Mouse (Mus musculus): ENCODE results near the gene Gm28044. TPM values are rescaled to one million over a fixed set of nuclear protein-coding genes. Genes with fewer than 3 reads are reported as not detected.

Gm28044 gene
- 1 to 10 TPM in 1 of 2 experiments, not detected in 1; 2.5 TPM for total RNA-seq (2023)

DNA sequence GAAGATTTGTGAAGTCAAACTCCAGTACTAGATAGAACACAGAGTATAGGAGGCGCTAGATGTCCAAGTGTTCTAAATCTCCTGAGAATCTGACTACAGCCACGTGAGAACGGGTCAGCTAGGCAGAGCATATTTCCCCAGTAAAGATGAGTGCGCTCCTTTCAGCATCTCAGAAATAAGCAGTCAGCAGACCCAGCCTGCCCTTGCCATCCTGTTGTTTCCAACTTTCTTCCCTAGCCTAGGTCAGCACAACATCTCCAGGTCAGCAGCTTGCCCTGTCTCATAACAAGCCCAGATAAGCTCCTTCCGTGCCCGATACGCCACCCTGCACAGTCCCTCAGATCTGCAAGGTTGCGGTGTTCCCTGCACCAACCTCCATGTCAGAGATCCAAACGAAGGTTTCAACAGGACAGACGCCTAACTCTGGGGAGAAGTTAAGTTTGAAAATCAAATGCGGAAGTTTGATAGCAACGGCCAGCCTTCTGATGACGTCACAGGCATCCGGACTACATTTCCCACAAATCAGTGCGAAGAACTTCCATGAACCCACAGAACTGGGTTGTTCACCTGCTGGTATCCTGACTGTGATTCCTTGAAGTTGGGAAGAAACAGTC, at the start of gene Gm28044, which contains the start of gene Zfp953:
Gene Gm28044, minus strand, starts transcription at position 406 of the 614 bp plus-strand sequence.
Gene Zfp953, minus strand, starts transcription at position 475 of the 614 bp plus-strand sequence.

DNA sequence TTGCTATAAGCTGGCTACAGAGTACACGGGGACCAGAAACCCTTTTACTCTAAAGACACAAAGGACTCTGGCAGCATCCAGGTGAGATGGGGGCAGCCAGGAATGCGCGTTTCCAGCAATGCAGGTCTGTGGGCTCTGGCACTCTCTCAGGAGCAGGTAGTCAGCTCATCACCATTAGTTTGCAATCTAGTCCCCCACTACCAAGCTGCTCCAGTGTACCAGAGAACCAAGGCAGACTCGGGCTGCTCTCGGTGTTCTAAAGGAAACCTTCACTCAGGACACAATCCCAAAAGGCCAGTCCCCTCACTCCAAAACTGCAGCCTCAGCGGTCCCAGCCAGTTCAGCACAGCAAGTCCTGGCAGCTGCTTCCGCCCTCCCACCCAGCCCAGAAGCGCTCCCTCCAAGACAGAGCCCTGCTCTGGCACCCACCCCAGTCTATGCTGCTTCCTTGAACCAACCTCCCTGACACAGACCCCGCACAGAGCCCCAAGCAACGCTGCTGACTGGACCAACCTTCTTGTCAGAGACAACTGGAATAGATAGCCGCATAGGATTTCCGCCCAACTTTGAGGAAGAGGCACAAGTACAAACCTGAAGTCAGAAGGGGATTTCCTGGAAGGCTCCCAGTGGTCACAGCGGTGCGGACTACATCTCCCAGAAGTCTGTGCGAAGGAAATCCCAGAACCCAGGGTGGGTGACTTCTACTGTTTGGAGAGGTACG, 39.0 kb upstream of the Gm28044 start, which contains the start of gene Zfp429:
Gene Zfp429, minus strand, starts transcription at position 637 of the 721 bp plus-strand sequence.

DNA sequence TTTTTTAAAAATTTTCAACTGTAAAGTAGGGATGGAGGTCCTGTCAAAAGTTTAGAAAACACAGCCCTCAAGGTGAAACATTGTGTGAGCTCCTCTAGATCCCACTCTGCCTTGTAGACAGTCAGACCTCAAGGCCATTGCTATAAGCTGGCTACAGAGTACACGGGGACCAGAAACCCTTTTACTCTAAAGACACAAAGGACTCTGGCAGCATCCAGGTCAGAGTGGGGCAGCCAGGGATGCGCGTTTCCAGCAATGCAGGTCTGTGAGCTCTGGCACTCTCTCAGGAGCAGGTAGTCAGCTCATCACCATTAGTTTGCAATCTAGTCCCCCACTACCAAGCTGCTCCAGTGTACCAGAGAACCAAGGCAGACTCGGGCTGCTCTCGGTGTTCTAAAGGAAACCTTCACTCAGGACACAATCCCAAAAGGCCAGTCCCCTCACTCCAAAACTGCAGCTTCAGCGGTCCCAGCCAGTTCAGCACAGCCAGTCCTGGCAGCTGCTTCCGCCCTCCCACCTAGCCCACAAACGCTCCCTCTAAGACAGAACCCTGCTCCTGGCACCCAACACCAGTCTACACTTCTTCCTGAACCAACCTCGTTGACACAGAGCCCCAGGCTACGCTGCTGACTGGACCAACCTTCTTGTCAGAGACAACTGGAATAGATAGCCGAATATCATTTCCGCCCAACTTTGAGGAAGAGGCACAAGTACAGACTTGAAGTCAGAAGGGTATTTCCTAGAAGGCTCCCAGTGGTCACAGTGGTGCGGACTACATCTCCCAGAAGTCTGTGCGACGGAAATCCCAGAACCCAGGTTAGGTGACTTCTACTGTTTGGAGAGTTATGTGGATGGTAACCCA, 14.9 kb upstream of the Gm28044 start, which contains the start of the genes Gm28041 and Zfp456:
Gene Gm28041, minus strand, starts transcription at position 684 of the 862 bp plus-strand sequence.
Gene Zfp456, minus strand, starts transcription at position 761 of the 862 bp plus-strand sequence.

DNA sequence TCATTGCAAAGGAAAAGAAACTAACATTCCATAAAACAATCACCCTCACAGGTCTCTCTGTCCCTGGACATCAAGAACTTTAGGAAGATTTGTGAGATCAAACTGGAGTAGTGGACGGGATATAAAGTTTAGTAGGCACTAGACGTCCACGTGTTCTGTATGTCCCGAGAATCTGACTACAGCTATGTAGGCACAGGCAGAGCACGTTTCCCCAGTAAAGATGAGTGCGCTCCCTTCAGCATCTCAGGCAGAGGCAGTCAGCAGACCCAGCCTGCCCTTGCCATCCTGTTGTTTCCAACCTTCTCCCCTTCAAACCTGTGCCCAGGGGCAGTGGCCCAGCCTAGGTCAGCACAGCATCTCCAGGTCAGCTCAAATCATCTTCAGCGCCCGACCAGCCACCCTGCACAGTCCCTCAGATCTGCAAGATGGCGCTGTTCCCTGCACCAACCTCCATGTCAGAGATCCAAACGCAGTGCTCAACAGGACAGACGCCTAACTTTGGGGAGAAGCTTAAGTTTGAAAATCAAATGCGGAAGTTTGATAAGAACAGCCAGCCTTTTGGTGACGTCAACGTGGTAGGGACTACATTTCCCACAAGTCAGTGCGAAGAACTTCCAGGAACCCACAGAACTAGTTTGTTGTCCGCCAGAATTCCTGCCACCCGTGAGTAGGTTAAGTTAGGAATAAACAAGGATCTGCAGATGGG, 28.2 kb downstream of the Gm28044 start, which contains the start of gene Zfp595:
Gene Zfp595, minus strand, starts transcription at position 552 of the 706 bp plus-strand sequence.

GRCm38 (mm10) chr13:67305822-67306672, 54.3 kb downstream of the Gm28044 start, which contains the start of gene Zfp457:
TSS of gene Zfp457 (minus strand) at chr13:67306485.

GRCm38 (mm10) chr13:67278314-67278713, 82.0 kb downstream of the Gm28044 start, which contains the start of gene Zfp458:
TSS of gene Zfp458 (minus strand) at chr13:67278466.

Other genes starting within 250 kb of the Gm28044 start
- under 1 TPM; 0.26 to 0.43 TPM for gene Rslcan18, start 244.3 kb downstream of the Gm28044 start, total RNA-seq (2023)
- 1 to 10 TPM; 2.2 to 4.6 TPM for gene Zfp759, start 238.9 kb downstream of the Gm28044 start, total RNA-seq (2023)
- 1 to 10 TPM; 5.9 to 6.6 TPM for gene Rsl1, start 187.4 kb downstream of the Gm28044 start, total RNA-seq (2023)
- 1 to 10 TPM; 2.9 TPM for gene Zfp455, start 166.0 kb downstream of the Gm28044 start, total RNA-seq (2023)
- 1 to 10 TPM; 1.5 to 2.1 TPM for gene Zfp458, start 82.1 kb downstream of the Gm28044 start, total RNA-seq (2023)
- 1 to 10 TPM in 1 of 2 experiments, under 1 TPM in 1; 0.97 to 1.6 TPM for gene Zfp457, start 54.1 kb downstream of the Gm28044 start, total RNA-seq (2023)
- 1 to 10 TPM; 4.9 to 9.0 TPM for gene Zfp595, start 28.0 kb downstream of the Gm28044 start, total RNA-seq (2023)
- gene Zfp953, start 69 bp upstream of the Gm28044 start, total RNA-seq (2023), result 1 to 10 TPM; 5.4 to 6.0 TPM
- gene Gm28041, start 15.2 kb upstream of the Gm28044 start, total RNA-seq (2023), result 1 to 10 TPM in 1 of 2 experiments, not detected in 1; 2.1 TPM
- 1 to 10 TPM; 4.8 to 6.1 TPM for gene Zfp456, start 15.3 kb upstream of the Gm28044 start, total RNA-seq (2023)
- gene Zfp429, start 39.3 kb upstream of the Gm28044 start, total RNA-seq (2023), result 10 to 100 TPM in 1 of 2 experiments, 1 to 10 TPM in 1; 9.8 to 10.0 TPM
- gene Zfp459, start 60.9 kb upstream of the Gm28044 start, total RNA-seq (2023), result under 1 TPM; 0.37 to 0.97 TPM
- gene Zfp874a, start 91.1 kb upstream of the Gm28044 start, total RNA-seq (2023), result 1 to 10 TPM; 4.8 to 7.2 TPM
- 10 to 100 TPM in 1 of 2 experiments, 1 to 10 TPM in 1; 8.6 to 12.8 TPM for gene Zfp874b, start 123.7 kb upstream of the Gm28044 start, total RNA-seq (2023)
- 1 to 10 TPM; 5.3 to 7.2 TPM for gene Zfp58, start 140.0 kb upstream of the Gm28044 start, total RNA-seq (2023)
- gene Gm26965, start 165.6 kb upstream of the Gm28044 start, total RNA-seq (2023), result 1 to 10 TPM in 1 of 2 experiments, not detected in 1; 2.2 TPM
- gene Zfp87, start 165.6 kb upstream of the Gm28044 start, total RNA-seq (2023), result 10 to 100 TPM; 15.1 to 20.6 TPM
- gene Zfp748, start 193.3 kb upstream of the Gm28044 start, total RNA-seq (2023), result 1 to 10 TPM; 6.6 to 6.9 TPM
- gene Zfp729b, start 249.2 kb upstream of the Gm28044 start, total RNA-seq (2023), result 10 to 100 TPM; 11.9 to 13.8 TPM

Data from monocyte, adult 59 days (primary cell).